Mouse (Mus musculus) liver, postnatal 0 days (tissue): ENCODE results near the gene C2cd4a. TPM values are rescaled to one million over a fixed set of nuclear protein-coding genes. Genes with fewer than 3 reads are reported as not detected.
A peak's percentile ranks its signal among the peaks of the same experiment; 100 is the strongest.

Experiments
- ATAC-seq: fragments of 200-750 bp; cut with Nextera tagmentation; 2 replicates; pipeline ENCODE4 v1.8.0; 2017; ENCODE audit warnings: mild to moderate bottlenecking, moderate library complexity
- DNase-seq: peaks from one replicate; pipeline ENCODE4 v3.0.0-alpha.2; 2016
- H3K27ac ChIP-seq: fragments of 300-500 bp; sonication (generic); 2 replicates; pipeline ENCODE4 v1.5.1; 2014; ENCODE audit warnings: antibody characterized with exemption, moderate library complexity, mild to moderate bottlenecking, low read depth
- H3K27me3 ChIP-seq: fragments of 300-500 bp; sonication (generic); 2 replicates; pipeline ENCODE4 v1.6.1; 2014; ENCODE audit warnings: low read length, control low read depth, mixed read lengths; ENCODE audit not compliant: insufficient read depth
- H3K36me3 ChIP-seq: fragments of 300-500 bp; sonication (generic); replicated peaks from 2 replicates; pipeline ENCODE4 v1.6.1; 2014; ENCODE audit warnings: mild to moderate bottlenecking, control low read depth, low read length, moderate library complexity, mixed read lengths; ENCODE audit not compliant: insufficient read depth
- H3K4me1 ChIP-seq: fragments of 300-500 bp; sonication (generic); 2 replicates; pipeline ENCODE4 v1.6.1; 2014; ENCODE audit warnings: antibody characterized with exemption, mild to moderate bottlenecking, control low read depth; ENCODE audit not compliant: insufficient read depth
- H3K4me2 ChIP-seq: fragments of 300-500 bp; sonication (generic); 2 replicates; pipeline ENCODE4 v1.6.1; 2014; ENCODE audit warnings: low read depth, mild to moderate bottlenecking, low read length, moderate library complexity, mixed read lengths
- H3K4me3 ChIP-seq: fragments of 300-500 bp; sonication (generic); 2 replicates; pipeline ENCODE4 v1.5.1; 2014; ENCODE audit warnings: low read depth, low read length
- H3K9ac ChIP-seq: fragments of 300-500 bp; sonication (generic); replicated peaks from 2 replicates; pipeline ENCODE4 v1.6.1; 2014; ENCODE audit warnings: mild to moderate bottlenecking, moderate library complexity
- H3K9me3 ChIP-seq: fragments of 300-500 bp; sonication (generic); 2 replicates; pipeline ENCODE4 v1.6.1; 2016; ENCODE audit warnings: mild to moderate bottlenecking, control low read depth, low read length, mixed read lengths
- CTCF ChIP-seq: sonication (generic); IDR thresholded peaks from 2 replicates; pipeline ENCODE4 v1.5.1; 2016; ENCODE audit warnings: antibody characterized with exemption, low read depth
- EP300 ChIP-seq: IDR thresholded peaks from 2 replicates; pipeline ENCODE4 v1.6.1; 2016; ENCODE audit warnings: antibody characterized with exemption, low read depth, mild to moderate bottlenecking
- WGBS: fragments of 180-500 bp; shearing (Covaris S2); extraction: QIAGEN DNeasy Blood & Tissue Kit; methylation state at CpG from one replicate; pipeline ENCODE4 v1.1.7; 2014; ENCODE audit not compliant: insufficient replicate concordance; 5-methylcytosine and 5-hydroxymethylcytosine counted together
- polyA plus RNA-seq: library from polyadenylated mRNA; unstranded; fragments of >200 nt; fragmentation: Nextera tagmentation; extraction: Ambion mirVana; gene quantifications from 2 replicates; pipeline ENCODE4 v1.2.1, GENCODE M21; 2015

C2cd4a gene
- polyA plus RNA-seq, 1 experiment from 2014 or later = 0.89 TPM

- 29% methylated on average over 6 of the region's 6 CpGs for WGBS
- no peak for ATAC-seq
Measured at GRCm38 (mm10) chr9:67802241-67802640, 29.9 kb downstream of the C2cd4a start.

DNA sequence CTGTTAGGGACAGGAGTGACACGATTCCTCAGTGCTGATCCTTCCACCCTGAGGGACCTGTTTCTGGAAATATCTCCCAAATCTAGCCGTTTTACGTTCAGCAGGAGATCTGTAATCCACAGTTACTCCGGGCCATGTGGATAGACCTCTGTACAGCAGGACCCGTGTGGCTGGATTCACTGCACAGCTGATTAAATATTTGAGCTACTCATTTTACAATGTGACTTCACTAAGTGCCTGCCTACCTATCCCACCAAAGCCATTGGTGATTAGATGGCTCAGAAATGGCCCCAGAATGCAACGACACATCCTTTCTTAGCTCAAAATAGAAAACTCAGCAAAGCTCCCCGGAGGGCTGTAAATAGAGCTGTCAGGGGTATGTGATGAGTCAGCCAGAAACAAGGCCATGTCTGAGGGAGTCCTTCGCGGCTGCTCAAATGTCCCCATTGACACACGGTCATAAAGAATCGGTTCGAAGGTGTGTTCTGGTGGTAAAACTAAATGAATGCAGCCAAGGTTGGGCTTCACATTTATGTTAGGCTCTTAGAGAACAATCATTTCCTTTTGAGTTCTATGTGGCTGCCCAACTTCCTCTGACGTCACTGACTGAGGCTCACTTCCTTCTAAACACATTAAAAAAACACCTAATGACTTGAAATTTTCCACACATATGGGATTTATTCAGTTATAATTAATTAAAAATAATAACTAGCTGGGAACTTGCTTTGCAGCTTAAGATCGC lies 32.9 kb downstream of the C2cd4a start:
- WGBS = 53% methylated on average over 14 of the region's 14 CpGs
- TF ChIP-seq EP300 (no peak), CTCF (no peak)

More at GRCm38 (mm10) chr9:67802241-67802640, 29.9 kb downstream of the C2cd4a start:
- H3K9ac ChIP-seq = no peak overlapping the region
- no peaks in the 10 kb centered on the region for H3K4me1 ChIP-seq
- peak; percentile 67 for DNase-seq
- no peak for TF ChIP-seq EP300
- peak; percentile 77 for TF ChIP-seq CTCF
- H3K27me3 ChIP-seq = no peaks in the 10 kb centered on the region
- H3K36me3 ChIP-seq = no peaks in the 10 kb centered on the region
- no peak overlapping the region for H3K4me2 ChIP-seq
- no peak overlapping the region for H3K27ac ChIP-seq
- no peaks in the 10 kb centered on the region for H3K9me3 ChIP-seq
- no peak overlapping the region for H3K4me3 ChIP-seq

DNA sequence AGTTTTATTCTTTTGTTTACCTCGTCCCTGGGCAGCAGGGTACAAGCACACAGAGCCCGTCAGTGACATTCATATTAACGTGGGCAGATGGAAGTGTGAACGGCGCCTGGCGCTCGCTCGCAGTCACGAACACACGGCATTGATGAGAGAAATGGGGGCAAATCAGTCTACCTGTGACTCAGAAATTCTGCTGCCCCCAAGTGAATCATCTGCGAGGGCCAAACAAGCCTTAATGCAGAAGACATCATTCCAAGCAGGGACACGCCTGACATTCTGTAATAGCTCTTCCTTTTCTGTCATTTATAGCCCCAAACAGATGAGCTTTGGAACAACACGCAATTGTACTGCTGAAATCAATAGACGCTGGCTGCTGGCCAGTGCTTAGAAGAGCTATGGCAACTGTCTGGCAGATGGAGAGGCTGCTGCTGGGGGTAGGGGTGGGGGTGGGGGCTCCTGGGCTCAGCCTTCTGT lies 36.9 kb downstream of the C2cd4a start:
- Histone ChIP-seq H3K27ac (no peak overlapping the region), H3K4me1 (no peaks in the 10 kb centered on the region), H3K4me3 (no peak overlapping the region), H3K36me3 (no peaks in the 10 kb centered on the region), H3K9ac (no peak overlapping the region), H3K9me3 (no peaks in the 10 kb centered on the region), H3K4me2 (no peak overlapping the region), H3K27me3 (peaks cover 8% of the 10 kb centered on the region; the same call in 1 of the 2 replicates)
- DNase-seq (peak; percentile 66), ATAC-seq (no peak)
- TF ChIP-seq EP300 = no peak
- no peak for TF ChIP-seq CTCF
- WGBS = 70% methylated on average over 14 of the region's 14 CpGs

More for the DNA sequence above, 32.9 kb downstream of the C2cd4a start:
- Histone ChIP-seq H3K9me3 (no peaks in the 10 kb centered on the region), H3K27me3 (peaks cover 8% of the 10 kb centered on the region; the same call in 1 of the 2 replicates), H3K4me3 (no peak overlapping the region), H3K9ac (no peak overlapping the region), H3K27ac (no peak overlapping the region), H3K36me3 (no peaks in the 10 kb centered on the region), H3K4me2 (no peak overlapping the region), H3K4me1 (no peaks in the 10 kb centered on the region)
- DNase-seq (no peak), ATAC-seq (no peak)

- TF ChIP-seq EP300 (no peak), CTCF (no peak)
Measured at GRCm38 (mm10) chr9:67794668-67795067, 37.5 kb downstream of the C2cd4a start.

GRCm38 (mm10) chr9:67794216-67794615 lies 37.9 kb downstream of the C2cd4a start:
- Histone ChIP-seq H3K4me1 (no peaks in the 10 kb centered on the region), H3K9ac (no peak overlapping the region), H3K27ac (no peak overlapping the region), H3K4me2 (no peak overlapping the region), H3K27me3 (peaks cover 8% of the 10 kb centered on the region; the same call in 1 of the 2 replicates), H3K9me3 (no peaks in the 10 kb centered on the region), H3K36me3 (no peaks in the 10 kb centered on the region), H3K4me3 (no peak overlapping the region)
- DNase-seq = no peak
- no peak for ATAC-seq
- 56% methylated on average over 1 of the region's 1 CpGs for WGBS
- TF ChIP-seq EP300 (no peak), CTCF (no peak)

More at GRCm38 (mm10) chr9:67794668-67795067, 37.5 kb downstream of the C2cd4a start:
- Histone ChIP-seq H3K4me2 (no peak overlapping the region), H3K27ac (no peak overlapping the region), H3K9ac (no peak overlapping the region), H3K4me1 (no peaks in the 10 kb centered on the region), H3K4me3 (no peak overlapping the region), H3K9me3 (no peaks in the 10 kb centered on the region), H3K36me3 (no peaks in the 10 kb centered on the region), H3K27me3 (peaks cover 8% of the 10 kb centered on the region; the same call in 1 of the 2 replicates)
- 74% methylated on average over 4 of the region's 4 CpGs for WGBS
- ATAC-seq (no peak), DNase-seq (no peak)

DNA sequence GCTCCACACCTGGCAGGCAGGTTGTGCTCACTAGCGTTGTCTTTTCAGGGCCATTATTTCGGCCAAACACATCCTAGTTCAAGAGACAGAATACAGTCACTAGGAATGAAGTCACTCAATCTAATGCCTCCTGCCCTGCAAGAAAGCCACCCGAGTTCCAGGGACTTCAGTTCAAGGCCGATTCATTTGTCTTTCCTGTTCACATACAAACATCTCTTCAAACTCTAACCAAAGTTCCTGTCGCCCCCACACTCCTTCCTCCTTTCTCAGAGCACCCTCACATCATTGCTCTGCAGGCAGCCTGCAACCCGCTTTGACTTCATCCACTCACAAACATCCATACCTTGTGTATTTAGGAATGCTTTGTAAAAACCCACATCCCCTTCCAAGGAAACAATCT lies 38.6 kb downstream of the C2cd4a start:
- no peak for DNase-seq

More for the DNA sequence above, 38.6 kb downstream of the C2cd4a start:
- WGBS = 34% methylated on average over 6 of the region's 6 CpGs
- Histone ChIP-seq H3K4me1 (no peaks in the 10 kb centered on the region), H3K9ac (no peak overlapping the region), H3K4me2 (no peak overlapping the region), H3K27me3 (peaks cover 8% of the 10 kb centered on the region; the same call in 1 of the 2 replicates), H3K4me3 (no peak overlapping the region), H3K9me3 (no peaks in the 10 kb centered on the region), H3K36me3 (no peaks in the 10 kb centered on the region), H3K27ac (no peak overlapping the region)
- ATAC-seq = no peak
- TF ChIP-seq CTCF = no peak
- TF ChIP-seq EP300 = no peak
